Mouse (Mus musculus) cerebellum, postnatal 14 days (tissue): Measurements from ENCODE around the gene Asb18.

Experiments used
- DNase-seq, 2 experiments: peaks; one replicate each; pipeline ENCODE4 v3.0.0; 2021; ENCODE audit warnings: mixed read lengths in 2 of 2

Gene Asb18

DNA sequence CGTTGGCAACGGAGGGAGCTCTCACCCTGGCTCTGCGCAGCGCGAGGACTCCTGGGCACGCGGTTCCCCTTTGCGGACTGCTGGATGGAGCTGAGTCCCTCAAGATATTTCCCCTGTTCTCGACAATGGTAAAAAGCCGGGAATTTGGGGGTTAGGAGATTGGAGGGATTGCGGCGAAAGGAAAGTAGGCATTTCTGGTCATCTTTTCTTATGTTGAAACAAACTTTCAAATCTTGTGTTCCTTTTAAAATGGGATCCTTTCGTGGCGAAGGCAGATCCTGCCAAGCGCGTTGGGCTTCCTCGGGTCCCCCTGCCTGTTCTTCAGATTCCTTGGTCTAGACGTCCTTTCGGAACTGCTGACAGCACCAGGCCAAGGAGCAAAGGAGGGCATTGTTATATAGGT lies 82.4 kb downstream of the Asb18 start:
- no peak for DNase-seq

DNA sequence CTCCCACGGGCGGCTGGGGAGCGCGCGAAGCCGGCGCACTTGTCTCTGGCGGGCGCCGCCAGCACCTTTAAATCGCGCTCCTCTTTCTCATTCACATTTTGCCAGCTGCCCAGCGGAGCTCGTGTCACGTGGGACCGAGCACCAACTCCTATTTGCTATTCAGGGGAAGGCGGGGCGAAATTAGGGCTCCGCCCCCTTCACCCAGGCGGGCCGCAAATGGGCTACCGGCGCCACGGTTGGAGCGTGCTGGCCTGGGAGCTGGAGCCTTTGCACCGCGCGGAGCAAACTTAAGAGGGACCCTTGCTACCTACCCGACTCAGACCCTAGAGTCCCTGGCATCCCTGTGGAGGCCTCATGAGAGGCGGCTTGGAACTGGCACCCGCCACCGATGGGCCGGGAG lies 83.3 kb downstream of the Asb18 start, which contains the start of gene Gbx2:
Gbx2 (minus strand) TSS at position 60 of the 400 bp plus-strand sequence.
- DNase-seq, result peak in 1 of 2 experiments; percentile 58

- DNase-seq, result no peak
Measured at GRCm38 (mm10) chr1:89930551-89930950, 83.9 kb downstream of the Asb18 start.

DNA sequence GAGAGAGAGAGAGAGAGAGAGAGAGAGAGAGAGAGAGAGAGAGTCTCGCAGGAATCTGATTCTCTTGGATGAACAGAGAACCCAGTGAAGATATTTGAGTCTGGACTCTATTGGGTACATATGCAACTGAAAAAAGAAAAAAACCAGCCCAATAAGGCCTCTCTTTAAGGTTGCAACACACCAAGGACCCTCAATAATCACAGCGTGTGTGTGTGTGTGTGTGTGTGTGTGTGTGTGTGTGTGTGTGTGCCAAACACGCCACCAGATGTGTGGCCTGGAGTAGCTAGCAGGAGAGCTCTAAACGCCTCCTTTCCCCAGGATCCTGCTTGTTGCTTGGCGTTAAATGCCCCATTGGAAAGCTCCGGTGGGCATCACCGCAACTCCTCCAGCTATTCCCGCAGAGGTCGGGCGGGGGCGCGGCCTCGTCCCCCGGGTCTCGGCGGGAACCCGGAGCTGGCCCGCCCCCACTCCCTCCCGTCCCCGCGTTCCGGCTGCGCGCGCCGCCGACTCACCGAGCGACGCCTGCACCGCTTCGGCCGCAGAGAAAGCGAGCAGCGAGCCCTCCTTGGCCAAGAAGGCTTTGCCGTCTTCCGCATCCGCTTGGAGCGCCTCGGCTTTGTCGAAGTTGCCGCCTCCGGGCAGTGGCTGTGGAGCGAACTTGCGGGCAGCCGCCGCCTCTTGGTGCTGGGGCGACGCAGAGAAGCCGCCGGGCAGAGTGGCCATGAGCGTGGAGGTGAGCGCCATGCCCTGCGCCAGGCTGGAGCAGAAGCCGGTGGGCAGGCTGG lies 84.6 kb downstream of the Asb18 start:
- DNase-seq, result no peak

DNA sequence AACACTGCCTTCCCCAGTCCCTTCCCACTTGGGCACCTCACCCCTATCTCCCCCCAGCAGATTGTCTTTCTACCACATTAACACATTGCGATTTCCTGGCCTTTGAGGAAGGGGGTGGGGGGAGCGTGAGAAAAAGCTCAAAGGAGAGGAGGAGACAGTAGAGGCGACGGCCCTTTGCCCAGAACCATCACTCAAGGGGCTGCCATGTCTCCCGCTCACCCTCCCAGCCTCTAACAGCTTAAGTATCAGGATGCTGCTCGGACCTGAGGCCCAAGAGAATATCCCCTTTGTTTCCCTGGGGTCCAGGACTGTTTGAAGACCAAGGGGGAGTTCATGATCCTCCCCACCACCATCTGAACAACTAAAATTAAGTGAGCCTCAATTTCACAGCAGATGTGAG lies 85.3 kb downstream of the Asb18 start:
- no peak for DNase-seq

- no peak for DNase-seq
Measured at GRCm38 (mm10) chr1:89928676-89929075, 85.8 kb downstream of the Asb18 start.

DNA sequence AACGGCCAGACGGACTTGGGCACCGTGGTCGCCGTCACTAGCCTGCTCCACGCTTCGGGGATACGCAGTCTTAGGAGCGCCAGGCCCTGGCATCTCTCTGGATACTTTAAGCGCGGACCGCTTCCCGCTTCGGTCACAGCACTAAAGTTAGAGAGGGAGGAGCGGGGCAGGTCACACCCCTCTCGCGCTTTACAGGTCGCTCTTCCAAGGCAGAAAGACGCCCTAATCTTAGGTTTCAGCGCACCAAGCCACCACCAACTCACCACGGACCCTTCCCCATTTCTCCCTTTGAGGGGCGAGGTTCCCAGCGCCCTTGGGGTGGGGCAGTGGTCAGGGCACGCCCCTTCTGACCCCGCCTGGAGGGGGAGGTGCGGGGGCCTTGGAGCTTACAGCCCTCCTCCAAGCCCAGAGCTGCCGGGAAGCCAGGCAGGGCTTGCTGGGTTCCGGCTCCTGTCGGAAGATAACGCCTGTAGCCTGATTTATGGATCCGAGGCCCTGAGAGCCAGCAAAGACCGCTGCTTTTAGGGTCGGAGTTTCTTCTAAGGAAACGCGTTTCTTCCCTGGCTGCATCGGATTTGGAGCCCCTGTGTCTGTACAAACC lies 87.3 kb downstream of the Asb18 start:
- DNase-seq, result no peak

DNA sequence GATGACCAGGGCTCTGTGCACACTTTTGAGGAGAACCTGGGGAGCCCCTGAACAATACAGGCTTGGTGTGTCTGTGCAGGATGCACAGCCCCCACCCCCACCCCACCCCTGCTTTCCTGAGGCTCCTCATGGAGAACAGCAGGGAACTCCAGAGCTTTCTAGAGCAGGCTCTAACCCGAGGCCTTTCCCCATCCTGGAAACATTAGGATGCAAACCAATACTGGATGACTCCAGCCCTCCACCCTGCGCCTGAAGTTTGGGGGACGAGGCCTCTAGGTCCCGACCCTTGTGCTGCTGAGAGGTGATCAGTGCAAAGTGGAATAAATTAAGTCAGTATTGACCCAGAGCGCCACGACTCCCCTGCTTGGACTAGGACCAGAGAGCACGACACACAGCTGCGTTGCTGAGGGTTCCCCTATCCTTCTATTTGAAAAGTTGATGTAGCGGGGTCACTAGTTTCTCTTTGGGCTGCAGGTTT lies 87.8 kb downstream of the Asb18 start:
- no peak for DNase-seq

GRCm38 (mm10) chr1:89925501-89926190 lies 88.8 kb downstream of the Asb18 start:
- no peak for DNase-seq

GRCm38 (mm10) chr1:89923642-89924020 lies 90.8 kb downstream of the Asb18 start:
- DNase-seq, result no peak

GRCm38 (mm10) chr1:89922883-89923641 lies 91.4 kb downstream of the Asb18 start:
- DNase-seq, result no peak

- no peak for DNase-seq
Measured at GRCm38 (mm10) chr1:89922282-89922681, 92.2 kb downstream of the Asb18 start.

DNA sequence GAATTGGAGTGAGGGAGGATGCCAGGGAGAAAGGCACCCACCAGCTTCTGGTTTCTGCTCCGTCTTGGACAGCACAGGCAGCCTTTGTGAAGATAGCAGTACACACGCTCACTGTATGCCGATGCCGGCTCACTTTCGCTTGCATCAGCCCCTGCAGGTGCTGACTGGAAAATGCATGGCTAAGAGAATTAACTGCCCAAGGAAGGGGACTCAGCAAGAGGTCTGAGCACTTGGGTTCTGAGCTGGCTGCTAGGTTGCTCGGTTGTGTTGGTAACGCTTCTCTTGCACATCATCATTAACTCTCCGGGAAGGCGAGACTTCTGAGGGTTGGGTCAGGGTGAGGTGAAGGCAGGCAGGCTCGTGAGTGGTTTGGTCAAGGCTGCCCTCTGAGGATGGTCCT lies 92.7 kb downstream of the Asb18 start:
- no peak for DNase-seq

- no peak for DNase-seq
Measured at GRCm38 (mm10) chr1:89919206-89919605, 95.3 kb downstream of the Asb18 start.

GRCm38 (mm10) chr1:89918111-89918510 lies 96.4 kb downstream of the Asb18 start:
- no peak for DNase-seq

DNA sequence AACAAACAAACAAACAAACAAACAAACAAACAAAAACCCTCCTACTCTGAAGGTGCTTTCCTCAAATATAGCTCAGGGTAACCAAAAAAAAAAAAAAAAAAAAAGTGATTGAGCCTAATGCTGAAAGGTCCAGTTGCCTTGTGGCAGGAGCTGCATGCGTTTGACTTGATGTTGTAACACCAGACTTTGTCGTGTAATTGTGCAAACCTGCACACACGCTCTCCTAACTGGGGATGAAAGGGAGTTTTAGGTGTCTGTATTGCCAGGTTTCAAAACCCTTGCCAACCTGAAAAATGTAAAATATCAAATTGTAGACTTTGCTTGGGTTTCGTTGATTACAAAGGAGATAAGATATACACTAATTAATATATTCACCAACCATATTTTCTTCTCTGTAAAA lies 100.9 kb downstream of the Asb18 start:
- no peak for DNase-seq

GRCm38 (mm10) chr1:89912392-89912791 lies 102.1 kb downstream of the Asb18 start:
- DNase-seq, result no peak

GRCm38 (mm10) chr1:89909796-89910195 lies 104.7 kb downstream of the Asb18 start:
- DNase-seq, result peak in 1 of 2 experiments; percentile 41

DNA sequence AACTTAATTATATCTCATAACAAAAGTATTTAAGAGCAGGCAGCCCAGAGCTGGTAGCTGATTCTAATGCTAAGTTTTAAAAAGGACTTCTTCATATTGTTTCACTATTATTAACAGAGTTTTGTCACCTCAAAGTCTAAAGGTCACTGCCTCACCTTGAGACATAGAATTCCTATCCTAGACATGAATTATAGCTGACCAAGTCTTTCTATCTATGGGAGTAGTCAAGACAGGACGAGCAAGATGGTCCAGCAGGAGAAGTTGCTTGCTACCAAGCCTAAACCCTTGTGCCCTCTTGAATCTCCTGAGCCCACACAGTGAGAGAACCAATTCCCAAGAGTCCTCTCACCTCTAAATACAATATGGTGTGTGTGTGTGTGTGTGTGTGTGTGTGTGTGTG lies 111.8 kb downstream of the Asb18 start:
- DNase-seq, result no peak

- DNase-seq, result no peak
Measured at GRCm38 (mm10) chr1:89902236-89902635, 112.2 kb downstream of the Asb18 start.

- no peak for DNase-seq
Measured at GRCm38 (mm10) chr1:89901381-89901780, 113.1 kb downstream of the Asb18 start.
